Mouse (Mus musculus) monocyte, adult 5-6 weeks (primary cell): ENCODE results near the gene Zp1. TPM values are rescaled to one million over a fixed set of nuclear protein-coding genes. Genes with fewer than 3 reads are reported as not detected.
A peak's percentile ranks its signal among the peaks of the same experiment; 100 is the strongest.

Experiments
- ATAC-seq: fragments of 153-309, 156-312 bp; replicated peaks from 2 replicates; pipeline ENCODE4 v1.8.0; 2017; ENCODE audit warnings: mild to moderate bottlenecking; ENCODE audit not compliant: low TSS enrichment, insufficient number of reproducible peaks, severe bottlenecking, poor library complexity, low FRiP score
- total RNA-seq: library from RNA; stranded (forward); fragments of 200-1000, 200-491, 200-594 nt; gene quantifications from 3 replicates; pipeline ENCODE4 v1.2.3, GENCODE M21; 2017

Gene Zp1
- total RNA-seq, 1 experiment from 2014 or later = not detected

- ATAC-seq = peak; percentile 99
Measured at GRCm38 (mm10) chr19:10895016-10895528, 25.4 kb downstream of the Zp1 start, which contains the start of gene Prpf19. TSS of gene Prpf19 (plus strand) at chr19:10895231.

DNA sequence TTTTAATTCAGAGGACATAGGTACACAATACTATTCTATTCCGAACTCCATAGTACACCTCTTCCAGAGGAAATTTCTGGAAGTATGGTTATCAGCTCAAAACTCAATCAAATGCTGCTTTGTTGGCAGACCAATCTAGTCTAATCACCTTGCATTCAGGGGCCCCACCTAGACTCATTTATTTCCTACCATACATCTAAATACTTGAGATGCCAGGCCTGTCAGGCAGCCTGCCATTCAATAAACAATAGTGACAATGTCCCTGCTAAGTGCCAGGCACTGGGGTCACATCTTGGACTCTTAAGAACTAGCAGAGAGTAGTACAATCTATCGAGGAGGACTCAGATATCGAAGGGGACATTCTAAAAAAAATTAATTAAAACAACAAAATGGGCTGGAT lies 28.2 kb downstream of the Zp1 start:
- no peak for ATAC-seq

DNA sequence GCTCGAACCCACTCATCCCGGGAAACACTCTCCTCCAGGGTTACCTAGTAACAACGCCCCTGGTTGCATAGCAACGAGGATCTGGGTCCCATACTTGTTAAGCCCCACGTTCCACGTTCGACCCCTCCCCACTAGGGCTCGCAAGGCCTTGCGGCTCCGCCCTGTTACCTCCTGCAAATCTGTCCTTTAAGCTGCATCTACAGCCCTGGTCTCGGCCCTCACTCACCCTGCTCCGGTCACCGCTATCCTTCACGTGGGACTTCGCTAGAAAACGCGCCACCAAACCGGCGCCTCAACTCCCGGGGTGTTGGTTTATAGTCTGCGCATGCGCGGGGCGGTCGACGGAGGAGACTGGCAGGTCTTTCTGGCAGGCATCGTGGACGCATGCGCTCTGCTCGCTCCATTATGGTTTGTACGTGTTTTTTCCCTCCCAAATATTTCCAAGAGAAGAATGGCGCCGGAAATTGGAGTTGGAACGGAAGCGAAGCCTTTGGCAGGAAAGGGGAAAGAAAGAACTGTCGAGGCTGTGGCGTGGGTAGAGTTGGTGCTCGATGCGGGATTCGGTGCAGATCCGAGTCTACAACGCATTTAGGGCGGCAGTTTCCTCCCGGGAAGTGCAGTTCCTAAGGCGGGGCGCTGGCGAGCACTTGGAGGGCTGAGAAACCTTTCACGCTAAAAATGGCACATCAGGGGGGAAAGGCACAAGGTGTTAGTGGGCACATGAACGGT lies 38.8 kb downstream of the Zp1 start, which contains the start of gene Tmem109:
TSS of gene Tmem109 (minus strand) at position 576 of the 729 bp plus-strand sequence.
- peak; percentile 75 for ATAC-seq

GRCm38 (mm10) chr19:10880975-10881425 lies 39.4 kb downstream of the Zp1 start:
- ATAC-seq = no peak

DNA sequence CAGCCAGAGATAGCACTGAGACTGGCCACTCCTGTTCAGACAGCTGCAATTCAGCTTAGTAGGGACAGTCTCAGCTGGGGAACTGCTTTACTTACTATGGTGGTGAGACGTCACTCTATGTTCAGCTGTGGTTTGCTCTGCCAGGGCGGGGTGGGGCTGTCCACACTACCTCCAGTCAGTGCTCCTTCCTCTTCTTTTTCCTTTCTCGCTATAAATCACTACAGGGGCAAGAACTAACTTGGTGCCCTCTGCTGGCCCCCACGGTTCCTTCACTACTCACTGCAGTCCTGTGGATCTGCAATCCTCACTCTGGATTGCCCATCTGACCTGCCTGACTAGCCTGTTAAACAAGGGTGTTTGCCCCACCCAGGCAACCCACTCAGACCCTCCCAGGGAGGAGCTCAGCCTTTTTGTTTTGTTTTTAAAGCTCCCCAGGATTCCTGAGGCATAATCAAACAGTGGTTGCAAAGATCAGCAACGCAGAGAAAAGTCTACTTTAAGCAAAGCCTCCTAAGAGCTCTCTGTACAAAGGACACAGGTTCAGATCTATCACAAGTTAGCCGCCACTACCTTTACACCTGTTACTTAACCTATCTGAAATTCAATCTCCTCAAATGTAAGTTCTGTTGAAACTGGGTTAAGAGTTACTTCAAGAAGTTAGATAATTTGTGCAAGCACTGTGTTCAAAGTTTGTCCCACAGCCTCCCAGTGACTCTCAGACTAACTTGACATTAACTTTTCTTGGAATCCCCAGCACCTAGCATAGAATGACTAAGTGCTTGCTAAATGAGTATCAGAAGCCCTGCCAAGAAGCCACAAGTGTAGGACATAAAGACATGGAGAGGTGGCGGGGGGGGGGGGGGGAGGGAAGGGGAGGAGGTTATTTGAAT lies 40.1 kb downstream of the Zp1 start:
- peak; percentile 94 for ATAC-seq

GRCm38 (mm10) chr19:10878201-10878837 lies 42.1 kb downstream of the Zp1 start:
- no peak for ATAC-seq

GRCm38 (mm10) chr19:10871328-10871961 lies 49.0 kb downstream of the Zp1 start:
- ATAC-seq = no peak

- no peak for ATAC-seq
Measured at GRCm38 (mm10) chr19:10870676-10871075, 49.8 kb downstream of the Zp1 start.

GRCm38 (mm10) chr19:10869886-10870527 lies 50.4 kb downstream of the Zp1 start, which contains the start of gene Tmem132a:
TSS of gene Tmem132a (minus strand) at chr19:10869940.
- ATAC-seq = no peak

GRCm38 (mm10) chr19:10869241-10869885 lies 51.1 kb downstream of the Zp1 start:
- ATAC-seq = peak; percentile 42; the same call in 1 of the 2 replicates

- no peak for ATAC-seq
Measured at GRCm38 (mm10) chr19:10868623-10869141, 51.8 kb downstream of the Zp1 start.

GRCm38 (mm10) chr19:10867946-10868622 lies 52.3 kb downstream of the Zp1 start:
- ATAC-seq = no peak

DNA sequence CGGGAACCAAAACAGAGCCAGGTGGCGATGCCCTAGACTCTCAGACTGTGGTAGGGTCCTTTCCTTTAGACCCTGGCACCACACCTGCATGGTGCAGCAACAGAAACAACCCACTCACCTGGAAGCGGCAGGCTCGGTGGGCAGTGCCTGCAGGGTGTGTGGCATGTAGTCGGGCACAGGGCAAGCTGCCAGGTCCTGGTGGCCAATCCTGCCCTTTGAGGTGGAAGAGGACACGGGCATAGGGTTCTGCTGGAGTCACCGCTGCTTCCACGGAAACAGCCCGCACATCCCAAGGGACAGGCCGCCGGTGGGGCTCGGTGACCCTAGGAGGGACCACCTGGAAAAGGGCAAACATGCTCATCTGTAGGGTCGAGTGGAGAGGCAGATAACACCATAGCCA lies 54.1 kb downstream of the Zp1 start:
- no peak for ATAC-seq
